Mouse (Mus musculus): ENCODE measurements around the gene Phyh. TPM values are rescaled to one million over a fixed set of nuclear protein-coding genes. Genes with fewer than 3 reads are reported as not detected.

Gene Phyh
- polyA plus RNA-seq, 1 experiment from 2014 or later: 63.1 TPM

GRCm38 (mm10) chr2:4909909-4910308, 8.9 kb upstream of the Phyh start:
- ATAC-seq (ENCODE audit: low FRiP score, low TSS enrichment) (no peak), DNase-seq (no peak)
- Histone ChIP-seq H3K27me3 (ENCODE audit: control insufficient read depth, insufficient read depth, low read length) (no peaks in the 10 kb centered on the region), H3K9ac (replicated peaks; ENCODE audit: low read length) (no peak overlapping the region), H3K36me3 (ENCODE audit: control insufficient read depth, insufficient read depth, low read length) (peaks cover 43% of the 10 kb centered on the region), H3K4me1 (ENCODE audit: control insufficient read depth, insufficient read depth, low read length) (no peaks in the 10 kb centered on the region), H3K4me3 (replicated peaks; ENCODE audit: low read depth, low read length) (no peak overlapping the region), H3K27ac (replicated peaks; ENCODE audit: low read depth, low read length) (no peak overlapping the region), H3K4me2 (ENCODE audit: low read length) (no peak overlapping the region), H3K9me3 (ENCODE audit: control insufficient read depth, low read length) (no peaks in the 10 kb centered on the region)
- WGBS: 70% methylated on average over 6 of the region's 6 CpGs

- no peak overlapping the region for H3K27ac ChIP-seq (replicated peaks; ENCODE audit: low read depth, low read length)
- ATAC-seq (ENCODE audit: low FRiP score, low TSS enrichment) (no peak), DNase-seq (no peak)
- no peaks in the 10 kb centered on the region for H3K9me3 ChIP-seq (ENCODE audit: control insufficient read depth, low read length)
- H3K27me3 ChIP-seq (ENCODE audit: control insufficient read depth, insufficient read depth, low read length): no peaks in the 10 kb centered on the region
- H3K4me2 ChIP-seq (ENCODE audit: low read length): no peak overlapping the region
- H3K4me1 ChIP-seq (ENCODE audit: control insufficient read depth, insufficient read depth, low read length): no peaks in the 10 kb centered on the region
- no peak overlapping the region for H3K9ac ChIP-seq (replicated peaks; ENCODE audit: low read length)
- peaks cover 37% of the 10 kb centered on the region for H3K36me3 ChIP-seq (ENCODE audit: control insufficient read depth, insufficient read depth, low read length)
- WGBS: 89% methylated on average over 4 of the region's 4 CpGs
- H3K4me3 ChIP-seq (replicated peaks; ENCODE audit: low read depth, low read length): no peak overlapping the region
Observed at GRCm38 (mm10) chr2:4910521-4910920, 8.3 kb upstream of the Phyh start.

GRCm38 (mm10) chr2:4913949-4914348, 4.9 kb upstream of the Phyh start:
- Histone ChIP-seq H3K27me3 (ENCODE audit: control insufficient read depth, insufficient read depth, low read length) (no peaks in the 10 kb centered on the region), H3K27ac (replicated peaks; ENCODE audit: low read depth, low read length) (no peak overlapping the region), H3K4me3 (replicated peaks; ENCODE audit: low read depth, low read length) (no peak overlapping the region), H3K9ac (replicated peaks; ENCODE audit: low read length) (no peak overlapping the region), H3K4me2 (ENCODE audit: low read length) (no peak overlapping the region), H3K36me3 (ENCODE audit: control insufficient read depth, insufficient read depth, low read length) (peaks cover 5% of the 10 kb centered on the region; the same call in 1 of the 2 replicates), H3K4me1 (ENCODE audit: control insufficient read depth, insufficient read depth, low read length) (no peaks in the 10 kb centered on the region), H3K9me3 (ENCODE audit: control insufficient read depth, low read length) (no peaks in the 10 kb centered on the region)
- DNase-seq (no peak), ATAC-seq (ENCODE audit: low FRiP score, low TSS enrichment) (no peak)
- 60% methylated on average over 7 of the region's 7 CpGs for WGBS

- H3K9me3 ChIP-seq (ENCODE audit: control insufficient read depth, low read length): no peaks in the 10 kb centered on the region
- H3K36me3 ChIP-seq (ENCODE audit: control insufficient read depth, insufficient read depth, low read length): no peaks in the 10 kb centered on the region
- ATAC-seq (ENCODE audit: low FRiP score, low TSS enrichment) (no peak), DNase-seq (no peak)
- no peaks in the 10 kb centered on the region for H3K27me3 ChIP-seq (ENCODE audit: control insufficient read depth, insufficient read depth, low read length)
- WGBS: 74% methylated on average over 6 of the region's 6 CpGs
- H3K27ac ChIP-seq (replicated peaks; ENCODE audit: low read depth, low read length): no peak overlapping the region
- no peaks in the 10 kb centered on the region for H3K4me1 ChIP-seq (ENCODE audit: control insufficient read depth, insufficient read depth, low read length)
- H3K4me3 ChIP-seq (replicated peaks; ENCODE audit: low read depth, low read length): no peak overlapping the region
- no peak overlapping the region for H3K9ac ChIP-seq (replicated peaks; ENCODE audit: low read length)
- no peak overlapping the region for H3K4me2 ChIP-seq (ENCODE audit: low read length)
Observed at GRCm38 (mm10) chr2:4916037-4916436, 2.8 kb upstream of the Phyh start.

- Histone ChIP-seq H3K9me3 (ENCODE audit: control insufficient read depth, low read length) (no peaks in the 10 kb centered on the region), H3K4me1 (ENCODE audit: control insufficient read depth, insufficient read depth, low read length) (no peaks in the 10 kb centered on the region), H3K36me3 (ENCODE audit: control insufficient read depth, insufficient read depth, low read length) (no peaks in the 10 kb centered on the region), H3K9ac (replicated peaks; ENCODE audit: low read length) (no peak overlapping the region), H3K27me3 (ENCODE audit: control insufficient read depth, insufficient read depth, low read length) (no peaks in the 10 kb centered on the region), H3K27ac (replicated peaks; ENCODE audit: low read depth, low read length) (no peak overlapping the region), H3K4me2 (ENCODE audit: low read length) (peak overlapping the region; percentile 21; the same call in 1 of the 2 replicates), H3K4me3 (replicated peaks; ENCODE audit: low read depth, low read length) (no peak overlapping the region)
- DNase-seq (peak; percentile 73), ATAC-seq (ENCODE audit: low FRiP score, low TSS enrichment) (no peak)
- whole genome bisulfite sequencing: 20% methylated on average over 8 of the region's 8 CpGs
Observed at GRCm38 (mm10) chr2:4917326-4918021, 1.3 kb upstream of the Phyh start.

GRCm38 (mm10) chr2:4921019-4921418, 2.2 kb downstream of the Phyh start:
- 68% methylated on average over 5 of the region's 5 CpGs for WGBS
- DNase-seq: no peak
- no peak for ATAC-seq (ENCODE audit: low FRiP score, low TSS enrichment)

GRCm38 (mm10) chr2:4922476-4923164, 3.8 kb downstream of the Phyh start:
- H3K9me3 ChIP-seq (ENCODE audit: control insufficient read depth, low read length): no peaks in the 10 kb centered on the region
- H3K9ac ChIP-seq (replicated peaks; ENCODE audit: low read length): no peak overlapping the region
- DNase-seq: no peak
- ATAC-seq (ENCODE audit: low FRiP score, low TSS enrichment): no peak
- H3K4me2 ChIP-seq (ENCODE audit: low read length): no peak overlapping the region
- no peaks in the 10 kb centered on the region for H3K27me3 ChIP-seq (ENCODE audit: control insufficient read depth, insufficient read depth, low read length)
- H3K4me1 ChIP-seq (ENCODE audit: control insufficient read depth, insufficient read depth, low read length): no peaks in the 10 kb centered on the region
- H3K27ac ChIP-seq (replicated peaks; ENCODE audit: low read depth, low read length): no peak overlapping the region
- no peak overlapping the region for H3K4me3 ChIP-seq (replicated peaks; ENCODE audit: low read depth, low read length)
- WGBS: 73% methylated on average over 7 of the region's 7 CpGs
- H3K36me3 ChIP-seq (ENCODE audit: control insufficient read depth, insufficient read depth, low read length): peaks cover 3% of the 10 kb centered on the region; the same call in 1 of the 2 replicates

More at GRCm38 (mm10) chr2:4921019-4921418, 2.2 kb downstream of the Phyh start:
- Histone ChIP-seq H3K4me1 (ENCODE audit: control insufficient read depth, insufficient read depth, low read length) (no peaks in the 10 kb centered on the region), H3K27ac (replicated peaks; ENCODE audit: low read depth, low read length) (no peak overlapping the region), H3K27me3 (ENCODE audit: control insufficient read depth, insufficient read depth, low read length) (no peaks in the 10 kb centered on the region), H3K4me3 (replicated peaks; ENCODE audit: low read depth, low read length) (no peak overlapping the region), H3K9ac (replicated peaks; ENCODE audit: low read length) (no peak overlapping the region), H3K4me2 (ENCODE audit: low read length) (no peak overlapping the region), H3K36me3 (ENCODE audit: control insufficient read depth, insufficient read depth, low read length) (peaks cover 3% of the 10 kb centered on the region; the same call in 1 of the 2 replicates), H3K9me3 (ENCODE audit: control insufficient read depth, low read length) (no peaks in the 10 kb centered on the region)

GRCm38 (mm10) chr2:4927391-4927790, 8.6 kb downstream of the Phyh start:
- Histone ChIP-seq H3K9me3 (ENCODE audit: control insufficient read depth, low read length) (no peaks in the 10 kb centered on the region), H3K4me1 (ENCODE audit: control insufficient read depth, insufficient read depth, low read length) (no peaks in the 10 kb centered on the region), H3K4me2 (ENCODE audit: low read length) (no peak overlapping the region), H3K27ac (replicated peaks; ENCODE audit: low read depth, low read length) (no peak overlapping the region), H3K9ac (replicated peaks; ENCODE audit: low read length) (no peak overlapping the region), H3K4me3 (replicated peaks; ENCODE audit: low read depth, low read length) (no peak overlapping the region), H3K36me3 (ENCODE audit: control insufficient read depth, insufficient read depth, low read length) (peaks cover 3% of the 10 kb centered on the region; the same call in 1 of the 2 replicates), H3K27me3 (ENCODE audit: control insufficient read depth, insufficient read depth, low read length) (no peaks in the 10 kb centered on the region)
- ATAC-seq (ENCODE audit: low FRiP score, low TSS enrichment) (no peak), DNase-seq (no peak)
- 91% methylated on average over 3 of the region's 3 CpGs for WGBS

GRCm38 (mm10) chr2:4929230-4929629, 10.4 kb downstream of the Phyh start:
- H3K27ac ChIP-seq (replicated peaks; ENCODE audit: low read depth, low read length): no peak overlapping the region
- H3K27me3 ChIP-seq (ENCODE audit: control insufficient read depth, insufficient read depth, low read length): no peaks in the 10 kb centered on the region
- 95% methylated on average over 2 of the region's 2 CpGs for WGBS
- ATAC-seq (ENCODE audit: low FRiP score, low TSS enrichment) (no peak), DNase-seq (no peak)
- no peak overlapping the region for H3K4me3 ChIP-seq (replicated peaks; ENCODE audit: low read depth, low read length)
- peaks cover 3% of the 10 kb centered on the region; the same call in 1 of the 2 replicates for H3K36me3 ChIP-seq (ENCODE audit: control insufficient read depth, insufficient read depth, low read length)
- no peak overlapping the region for H3K4me2 ChIP-seq (ENCODE audit: low read length)
- no peak overlapping the region for H3K9ac ChIP-seq (replicated peaks; ENCODE audit: low read length)
- no peaks in the 10 kb centered on the region for H3K4me1 ChIP-seq (ENCODE audit: control insufficient read depth, insufficient read depth, low read length)
- H3K9me3 ChIP-seq (ENCODE audit: control insufficient read depth, low read length): no peaks in the 10 kb centered on the region
